Mouse (Mus musculus) natural killer cell, adult 2 months (primary cell): ENCODE data around the gene Pik3r1.

Experiments used
- DNase-seq, 2 experiments: peaks; one replicate each; pipeline ENCODE4 v3.0.0; 2022; ENCODE audit warnings: low spot score in 2 of 2

The Pik3r1 gene

DNA sequence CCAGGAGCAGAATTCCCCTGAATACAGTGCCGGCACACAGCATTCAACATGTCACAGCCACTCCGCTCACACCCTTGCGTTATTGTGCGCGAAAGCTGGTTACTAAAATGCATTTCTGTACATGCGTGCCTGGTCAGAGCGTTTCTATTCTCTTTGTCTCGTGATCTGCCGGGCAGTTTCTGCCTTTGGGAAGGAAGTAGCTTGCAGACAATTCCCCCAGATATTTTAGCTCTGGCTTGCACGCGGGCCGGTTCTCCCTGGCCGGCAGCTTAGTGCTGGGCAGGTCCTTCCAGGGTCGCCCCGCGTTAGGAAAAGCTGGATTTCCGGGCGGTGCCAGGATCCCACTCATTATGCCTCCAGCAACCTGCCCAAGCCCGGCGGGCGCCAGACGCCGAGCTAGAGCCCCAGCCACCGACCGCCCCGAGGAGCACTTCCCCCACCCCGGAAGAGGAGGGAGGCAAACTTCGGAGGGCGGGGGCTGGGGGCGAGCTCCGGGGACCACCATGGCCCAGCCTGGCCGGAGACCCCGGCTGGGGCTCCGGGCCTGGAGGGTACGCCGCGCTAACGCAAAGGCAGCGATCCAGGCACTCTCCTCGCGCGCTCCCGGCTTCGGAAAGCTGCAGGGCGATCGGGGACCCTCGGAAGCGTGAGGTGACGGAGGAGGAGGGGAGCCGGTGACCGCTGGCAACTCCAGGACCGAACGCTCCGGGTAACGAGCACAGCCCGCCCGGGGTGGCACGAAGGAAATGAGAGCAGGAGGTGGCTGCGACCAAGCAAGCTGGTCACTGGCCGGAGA lies 806 bp downstream of the Pik3r1 start:
- DNase-seq: peak in 1 of 2 experiments; percentile 29

DNA sequence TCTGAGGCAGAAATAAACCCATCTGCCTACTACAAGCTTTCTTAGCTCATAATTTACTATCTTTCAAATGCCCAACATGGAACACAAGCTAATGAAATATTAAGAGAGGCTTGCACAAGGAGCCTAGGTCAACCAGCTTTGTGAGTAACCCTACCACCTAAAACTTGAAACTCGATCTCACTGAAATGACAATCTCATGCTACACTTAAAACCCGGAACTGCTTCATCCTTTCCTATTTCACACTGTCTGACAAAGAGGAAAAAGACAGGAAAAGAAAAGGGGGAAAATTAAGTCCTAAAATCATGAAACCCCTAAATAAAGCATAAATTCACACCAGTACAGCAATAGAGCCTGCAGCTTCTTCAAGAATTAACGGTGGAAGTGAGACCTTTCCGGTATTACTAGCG lies 1.4 kb downstream of the Pik3r1 start:
- DNase-seq: no peak

DNA sequence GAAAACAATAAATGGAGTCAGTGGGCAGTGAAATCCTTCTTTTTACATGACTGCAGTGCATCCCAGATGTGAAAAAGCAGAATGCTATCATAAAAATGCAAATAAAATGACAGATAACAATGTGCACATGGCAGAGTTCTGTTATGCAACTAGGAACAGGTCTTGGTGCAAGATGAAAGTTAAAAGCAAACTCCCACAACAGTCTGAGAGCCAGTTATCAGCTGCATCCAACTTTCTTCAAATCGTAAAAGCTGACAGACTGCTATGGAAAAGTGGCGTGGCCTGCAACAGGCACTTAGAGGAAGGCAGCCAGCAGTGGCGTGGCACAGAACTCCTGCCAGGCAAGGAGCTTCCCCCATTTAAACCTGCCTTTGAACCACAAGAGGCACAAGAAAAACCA lies 2.0 kb downstream of the Pik3r1 start:
- no peak for DNase-seq

DNA sequence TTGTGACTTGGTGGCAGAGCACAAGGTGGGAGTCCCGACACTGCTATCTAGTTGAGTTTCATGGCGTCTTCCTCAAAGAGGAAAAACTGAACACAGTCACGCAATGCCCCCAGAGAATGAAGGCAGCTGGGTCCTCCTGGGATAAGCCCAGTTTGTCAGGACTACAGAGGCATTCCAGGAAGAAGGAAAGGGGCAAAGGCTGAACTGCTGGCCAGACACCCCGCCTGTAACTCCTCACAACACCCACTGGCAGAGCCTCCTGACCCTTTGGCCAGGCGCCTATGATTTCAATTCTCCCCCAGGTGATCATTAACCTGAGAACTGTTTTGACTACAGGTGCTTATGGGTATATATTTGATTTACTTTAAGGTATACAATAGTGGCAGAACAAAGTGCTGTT lies 3.9 kb downstream of the Pik3r1 start:
- DNase-seq: no peak

DNA sequence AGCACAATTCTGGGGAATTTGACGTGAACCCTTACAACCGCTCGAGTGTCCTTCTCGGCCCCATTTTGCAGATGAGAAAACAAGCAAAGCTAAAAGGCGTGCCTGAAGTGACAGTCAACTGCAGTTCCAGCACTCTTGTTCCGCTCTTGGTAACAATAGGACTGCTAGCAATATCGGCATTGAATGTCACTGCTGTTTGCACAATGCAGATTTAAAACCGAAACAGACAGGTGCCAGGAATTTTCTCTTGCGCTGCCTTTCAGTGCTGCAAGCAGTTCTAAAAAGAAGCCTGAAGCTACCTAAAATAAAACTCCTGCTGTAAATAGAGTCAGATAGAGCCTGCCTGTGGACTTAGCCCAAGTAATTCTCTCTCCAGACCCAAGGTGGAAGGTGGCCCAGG lies 4.3 kb downstream of the Pik3r1 start:
- no peak for DNase-seq

DNA sequence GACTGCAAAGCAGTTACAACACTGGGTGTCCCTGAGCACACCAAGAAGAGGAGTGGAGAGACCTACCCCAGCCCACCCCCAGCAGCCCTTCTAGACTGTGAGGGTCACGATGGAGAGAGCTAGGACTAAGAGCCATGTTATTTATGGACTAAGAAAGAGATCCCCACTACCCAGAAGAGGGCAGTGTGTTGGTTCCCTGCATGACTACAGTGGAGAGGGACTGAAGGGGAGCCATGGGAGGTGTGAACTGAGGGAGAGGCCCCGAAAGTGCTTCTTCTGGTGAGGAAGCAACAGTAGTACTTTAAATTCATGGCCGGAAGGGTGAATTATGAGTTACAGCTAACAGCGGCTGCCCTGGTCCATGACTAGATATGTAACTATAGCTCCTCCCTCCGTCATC lies 4.9 kb downstream of the Pik3r1 start:
- no peak for DNase-seq

DNA sequence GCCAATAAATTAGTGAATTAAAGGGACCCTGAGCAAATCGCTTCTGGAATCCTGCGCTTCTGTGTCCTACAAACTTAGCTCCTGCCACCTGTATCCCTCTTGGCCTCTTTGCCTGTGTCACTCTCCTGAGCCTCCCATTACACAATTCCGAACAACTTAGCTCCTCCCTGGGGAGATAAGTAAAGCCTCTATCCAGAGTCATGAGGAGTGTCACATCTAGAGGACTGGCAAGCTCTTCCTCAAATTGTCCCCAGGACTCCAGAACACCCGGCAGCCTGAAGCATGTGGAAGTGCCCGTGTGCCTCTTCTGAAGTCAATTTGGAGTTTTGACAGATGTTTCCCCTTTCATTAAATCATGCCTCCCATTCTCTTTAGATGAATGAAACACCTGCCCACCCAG lies 6.4 kb downstream of the Pik3r1 start:
- no peak for DNase-seq

DNA sequence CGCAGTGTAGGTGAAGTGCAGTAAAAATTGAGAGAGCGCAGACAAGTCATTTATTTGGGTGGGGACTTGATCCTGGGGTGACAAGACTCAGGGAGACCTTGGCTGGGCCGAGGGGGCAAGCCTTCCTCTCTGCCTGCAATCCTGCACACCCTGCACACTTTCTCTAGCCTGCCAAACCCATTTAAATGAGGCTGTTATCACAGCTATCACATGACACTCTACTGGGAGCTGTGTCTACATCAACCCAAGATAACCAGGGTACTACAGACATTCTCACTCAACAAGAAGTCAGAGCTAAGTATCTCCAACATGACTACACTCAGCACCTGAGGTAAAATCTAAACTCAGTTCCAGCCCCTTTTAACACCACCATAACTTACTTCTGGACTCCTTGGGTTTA lies 7.1 kb downstream of the Pik3r1 start:
- DNase-seq: no peak

DNA sequence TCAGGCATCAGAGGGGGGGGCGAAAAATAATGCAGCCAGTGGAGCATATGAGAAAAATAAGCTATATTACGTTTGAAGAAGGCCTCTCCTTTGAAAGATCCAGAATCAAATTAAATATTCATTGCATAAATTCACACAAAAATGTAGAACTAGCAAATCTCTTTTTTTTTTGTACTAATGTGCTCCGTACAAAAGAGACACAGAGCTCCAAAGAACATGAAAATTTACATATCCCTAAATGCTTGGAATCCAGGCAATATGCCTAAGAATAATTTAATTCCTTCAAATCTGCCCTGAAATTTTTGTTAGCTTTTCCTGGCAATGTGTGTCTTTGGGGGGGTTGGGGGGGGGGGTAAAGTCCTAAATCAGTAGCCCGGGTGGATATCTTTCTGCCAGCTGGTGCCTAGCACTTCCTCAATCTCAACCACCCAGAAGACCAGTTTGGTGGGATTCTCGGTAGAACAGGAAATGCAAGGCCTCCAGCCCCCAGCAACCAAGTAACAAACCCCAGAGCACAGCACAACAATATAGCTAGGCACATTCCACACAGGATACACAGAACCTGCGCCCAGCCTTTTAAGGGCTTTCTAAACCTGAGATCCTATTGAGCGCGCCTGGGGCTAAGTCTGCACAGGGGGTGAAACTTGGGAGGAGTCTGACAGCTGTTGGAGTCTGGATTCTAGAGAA lies 7.9 kb downstream of the Pik3r1 start:
- DNase-seq: peak in 1 of 2 experiments; percentile 26

DNA sequence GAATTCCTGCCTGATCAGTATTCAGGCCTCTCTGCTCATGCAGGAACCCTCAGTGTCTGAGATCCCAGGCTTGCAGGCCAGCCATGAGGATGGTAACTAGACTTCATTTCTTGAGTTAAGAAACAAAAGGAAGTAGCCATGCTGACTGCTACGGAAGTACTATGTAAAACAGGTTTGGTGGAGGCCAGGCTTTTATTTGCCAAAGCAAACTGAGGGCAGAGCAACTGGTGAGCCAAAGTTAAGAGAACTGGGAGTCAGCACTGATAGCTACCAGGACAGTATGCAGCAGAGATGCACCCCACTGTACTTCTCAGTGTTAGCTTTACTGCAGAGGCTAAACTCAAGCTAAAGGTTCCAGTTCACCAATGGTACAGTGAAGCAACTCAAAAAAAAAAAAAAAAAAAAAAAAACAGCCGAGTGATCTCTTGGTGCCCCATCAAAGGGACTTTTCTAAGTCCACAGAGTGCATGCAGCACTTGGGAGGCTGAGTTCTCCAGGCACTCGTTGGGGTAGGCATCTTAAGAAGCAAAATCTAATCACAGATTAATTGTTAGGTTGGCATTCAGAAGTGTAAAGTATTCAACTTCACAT lies 8.6 kb downstream of the Pik3r1 start:
- no peak for DNase-seq

DNA sequence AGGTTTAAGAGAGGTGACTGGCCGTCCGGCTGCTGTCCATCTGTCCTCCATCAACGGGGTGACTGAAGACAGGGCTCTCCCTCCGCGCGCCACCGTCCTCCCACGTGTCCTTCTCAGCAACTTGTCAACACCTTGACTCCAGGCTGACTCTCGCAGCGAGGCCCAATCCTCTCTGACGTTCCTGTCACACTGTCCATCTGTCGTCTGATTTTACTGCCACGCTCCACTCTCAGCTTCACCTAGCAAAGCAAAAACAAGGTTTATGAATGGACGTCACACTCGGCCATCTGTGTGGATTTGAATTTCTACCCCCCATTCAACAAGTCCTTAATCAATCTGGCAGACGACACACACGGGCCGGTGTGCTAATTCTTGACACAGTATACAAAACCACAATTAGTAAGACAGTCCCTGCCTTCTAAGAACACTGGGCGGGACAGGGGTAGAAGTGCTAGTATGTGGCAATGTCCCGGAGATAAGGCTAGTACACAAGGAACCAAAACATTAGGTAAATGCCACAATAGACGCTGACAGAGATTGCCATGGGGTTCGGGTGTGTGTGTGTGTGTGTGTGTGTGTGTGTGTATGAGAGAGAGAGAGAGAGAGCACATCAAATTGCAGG lies 10.1 kb downstream of the Pik3r1 start:
- DNase-seq: no peak

DNA sequence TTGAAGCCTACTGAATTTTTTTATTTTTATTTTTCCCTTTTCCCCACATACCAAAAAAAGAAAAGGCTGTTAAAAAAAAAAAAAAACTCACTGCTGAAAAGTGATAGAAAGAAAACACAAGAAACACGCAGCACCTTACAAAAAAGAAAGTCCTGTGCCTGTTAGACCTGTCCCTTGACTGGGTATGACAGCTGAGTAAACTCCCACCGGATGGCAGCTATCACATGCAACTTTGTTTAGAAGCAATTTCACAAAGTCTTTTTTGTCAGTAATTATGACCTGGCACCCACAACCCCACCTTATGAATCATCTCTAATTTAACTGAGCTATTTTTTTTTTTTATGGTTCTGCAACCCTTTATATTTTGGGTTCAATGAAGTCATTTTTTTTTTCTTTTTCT lies 12.8 kb downstream of the Pik3r1 start:
- DNase-seq: peak in 1 of 2 experiments; percentile 59

DNA sequence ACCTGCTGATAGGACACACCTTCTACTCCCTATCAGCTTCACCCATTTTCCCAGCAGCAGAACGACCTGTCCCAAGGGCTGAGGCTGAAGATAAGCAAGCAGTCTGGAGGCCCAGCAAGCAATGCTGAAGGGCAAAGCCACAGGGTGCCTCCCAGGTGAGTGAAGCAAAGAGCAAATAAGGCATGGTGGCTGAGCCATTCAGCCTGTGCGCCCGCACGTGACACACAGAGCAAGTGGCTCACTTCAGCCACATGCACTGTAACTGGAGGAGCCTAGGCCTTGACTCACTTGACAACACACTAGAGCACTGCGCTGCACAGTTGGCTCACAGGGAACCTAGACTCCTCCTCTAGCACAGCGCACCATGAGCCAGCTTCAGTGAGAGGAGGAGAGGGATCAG lies 14.4 kb downstream of the Pik3r1 start:
- DNase-seq: no peak

DNA sequence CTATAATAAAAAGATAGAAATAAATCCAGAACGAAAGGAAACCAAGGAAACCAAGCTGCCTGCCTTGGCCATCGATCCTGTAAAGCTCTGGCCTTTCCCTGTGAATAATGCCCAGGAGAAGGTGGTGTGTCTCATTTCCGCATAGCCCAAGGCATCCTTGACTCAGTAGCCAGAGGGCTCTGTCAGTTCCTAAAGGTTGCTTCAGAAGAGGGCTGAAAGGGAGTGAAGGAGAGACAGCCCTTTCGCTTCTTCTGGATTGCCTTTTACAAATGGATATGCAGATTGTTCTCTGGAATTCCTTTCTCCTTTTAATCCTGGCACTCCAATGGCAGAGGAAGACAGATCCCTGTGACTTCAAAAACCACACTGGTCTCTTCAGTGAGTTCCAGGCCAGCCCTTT lies 16.2 kb downstream of the Pik3r1 start:
- no peak for DNase-seq

DNA sequence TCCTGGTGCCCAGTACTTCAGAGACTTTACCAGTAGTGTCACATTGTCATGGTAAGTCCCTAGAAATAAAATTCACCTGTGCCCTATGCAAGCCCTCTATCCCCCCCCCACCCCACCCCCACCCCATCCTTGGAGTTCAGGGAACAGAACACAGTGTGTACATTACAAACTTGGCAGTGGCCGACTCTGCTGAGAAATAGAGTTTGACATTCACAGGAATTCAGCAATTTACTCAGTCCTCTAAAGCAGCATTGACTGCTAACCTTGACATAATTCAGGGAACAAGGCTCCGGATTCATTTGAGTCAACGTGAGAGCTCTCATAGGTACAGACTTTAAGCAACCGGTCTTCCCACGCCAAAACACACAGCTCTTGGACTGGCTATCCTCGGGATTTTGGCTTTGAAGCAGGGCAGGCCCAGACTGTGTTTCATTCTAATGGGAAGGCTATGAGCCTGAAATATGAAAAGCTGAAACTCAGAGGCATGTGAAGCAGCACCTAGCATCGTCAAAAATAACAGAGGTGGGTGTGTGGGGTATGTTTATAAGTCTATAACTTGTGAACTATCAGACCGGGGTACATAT lies 21.9 kb downstream of the Pik3r1 start:
- DNase-seq: no peak

DNA sequence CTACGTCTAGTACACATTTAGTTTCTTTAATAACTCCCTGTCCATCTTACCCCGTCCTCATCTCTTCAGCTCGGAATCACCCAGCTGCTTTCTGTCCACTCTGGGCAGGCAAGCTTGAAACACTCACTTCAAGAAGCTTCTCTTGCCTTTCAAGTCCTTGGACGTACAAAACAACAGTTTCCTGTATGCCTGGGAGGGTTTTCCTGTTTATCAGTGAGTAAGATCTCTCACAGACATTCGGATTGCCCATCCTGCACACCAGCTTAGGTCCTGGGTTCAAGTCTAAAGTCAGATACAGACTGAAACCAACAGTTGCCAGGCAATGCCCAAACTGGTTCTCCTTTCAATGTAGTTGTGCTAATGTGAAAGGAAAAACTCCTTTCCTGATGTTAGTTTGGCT lies 23.1 kb downstream of the Pik3r1 start:
- no peak for DNase-seq

DNA sequence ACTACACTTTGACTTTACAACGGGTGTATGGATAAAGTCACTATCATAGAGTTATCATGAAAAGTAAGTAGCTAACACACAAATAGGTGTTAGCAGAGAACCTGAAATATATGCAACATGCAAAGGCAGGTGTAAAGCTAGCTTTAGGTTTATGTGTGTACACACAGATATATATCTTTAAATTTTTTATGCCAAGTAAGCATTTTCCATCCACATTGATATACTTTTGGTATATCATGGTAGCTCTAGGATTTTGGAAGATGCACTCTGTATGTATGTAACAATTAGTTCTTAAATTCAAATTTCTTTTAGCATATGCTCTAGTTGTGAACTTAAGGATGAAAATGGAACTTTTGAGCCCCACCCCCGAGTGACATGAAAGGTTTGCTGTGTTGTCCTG lies 24.0 kb downstream of the Pik3r1 start:
- DNase-seq: no peak

DNA sequence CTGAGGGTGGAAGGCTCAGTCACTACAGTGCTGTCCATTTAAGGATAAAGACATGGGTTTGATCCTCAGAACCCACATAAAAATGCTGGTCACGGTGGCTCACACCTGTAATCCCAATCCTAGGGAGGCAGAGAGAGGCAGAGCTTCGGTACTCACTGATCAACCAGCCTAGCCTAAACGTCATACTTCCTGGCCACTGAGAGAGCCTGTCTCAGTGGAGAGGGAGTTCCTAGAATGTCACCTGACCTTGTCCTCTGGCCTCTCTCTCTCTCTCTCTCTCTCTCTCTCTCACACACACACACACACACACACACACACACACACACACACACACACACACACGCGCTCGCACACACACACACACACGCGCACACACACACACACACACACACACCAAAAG lies 24.8 kb downstream of the Pik3r1 start:
- no peak for DNase-seq

DNA sequence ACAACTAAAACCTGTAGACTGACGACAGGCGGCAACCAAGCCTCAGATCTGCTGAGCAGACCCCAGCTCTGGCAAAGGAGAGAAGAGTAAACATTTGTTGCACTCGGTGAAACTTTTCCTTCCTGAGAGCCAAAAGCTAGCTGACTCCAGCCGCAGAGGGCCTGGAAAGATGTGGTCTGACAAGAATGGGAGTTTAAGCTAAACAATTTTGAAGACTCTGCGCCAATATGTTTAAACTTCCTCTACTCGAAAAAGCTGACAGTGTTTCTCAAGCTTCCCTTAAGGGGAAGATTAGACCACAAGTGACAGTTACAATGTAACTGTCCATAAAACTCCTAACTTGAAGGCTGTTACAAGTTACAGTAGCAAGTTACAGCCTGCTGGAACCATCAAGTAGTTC lies 25.4 kb downstream of the Pik3r1 start:
- no peak for DNase-seq

DNA sequence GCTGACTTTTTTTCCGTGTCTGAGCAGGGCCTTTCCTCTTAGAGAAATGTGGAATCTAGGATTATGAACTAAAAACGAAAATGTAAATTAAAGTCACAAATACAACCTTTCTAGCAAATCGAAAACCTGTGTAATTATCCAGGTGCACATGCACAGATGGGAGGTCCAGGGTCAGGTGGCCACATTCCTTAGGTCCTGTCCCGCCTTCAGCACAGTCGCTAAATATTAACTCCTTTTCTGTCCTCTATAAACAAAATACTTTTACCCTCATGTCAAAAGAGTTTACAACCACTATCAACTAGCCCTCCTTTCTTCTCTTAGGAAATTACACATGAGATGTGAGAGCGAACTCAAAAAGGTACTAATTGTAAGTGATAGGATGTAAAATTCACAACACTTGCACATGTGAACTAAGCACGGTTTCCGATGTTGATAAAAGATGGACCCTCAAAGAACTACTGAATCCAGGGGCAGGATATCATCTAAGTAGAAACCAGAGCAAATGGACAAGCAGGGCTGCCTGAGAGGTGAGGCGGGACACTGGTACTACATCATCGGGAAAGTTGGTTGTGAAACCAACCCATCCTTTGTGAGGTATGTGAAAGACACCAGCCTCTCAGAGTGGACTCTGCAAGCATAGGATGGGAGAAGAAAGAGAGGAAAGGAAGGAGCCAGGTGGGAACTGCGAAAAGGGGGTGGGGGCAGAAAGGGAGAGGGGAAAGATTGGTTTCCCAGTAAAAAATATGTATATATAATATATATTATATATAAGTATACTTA lies 26.3 kb downstream of the Pik3r1 start:
- DNase-seq: no peak

DNA sequence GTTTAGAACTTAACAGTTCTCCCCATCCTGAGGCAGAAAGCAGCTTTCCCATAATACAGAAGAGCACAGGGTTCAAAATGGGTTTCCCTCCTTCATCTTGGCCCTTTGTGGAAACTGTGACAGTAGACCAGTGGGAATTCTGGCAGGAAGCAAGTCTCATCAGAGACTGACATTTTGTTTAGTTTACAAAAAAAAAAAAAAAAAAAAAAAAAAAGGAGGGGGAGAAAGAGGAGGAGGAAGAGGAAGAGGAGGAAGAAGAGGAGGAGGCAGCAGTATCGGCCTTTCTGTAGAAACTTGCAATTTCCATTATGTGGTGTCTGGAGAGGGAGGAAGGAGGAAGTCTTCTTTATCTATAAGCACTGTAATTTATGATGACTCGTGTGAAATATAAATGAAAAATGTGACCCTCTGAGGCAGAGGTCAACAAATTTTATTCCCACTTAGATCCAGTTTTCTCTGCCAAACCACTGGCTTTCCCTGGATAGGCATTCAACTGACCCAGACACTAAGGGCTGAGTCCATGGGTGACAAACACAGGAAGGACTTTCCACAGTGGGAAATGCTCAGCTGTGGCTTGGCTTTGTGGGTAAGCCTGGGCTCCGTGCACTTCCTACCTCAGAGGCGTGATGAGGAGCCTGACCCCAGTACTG lies 28.2 kb downstream of the Pik3r1 start:
- no peak for DNase-seq
